Mouse (Mus musculus) activated CD4-positive, CD25-positive, alpha-beta regulatory T cell, adult 4 months (primary cell): ENCODE measurements around the gene Hpcal4. TPM values are rescaled to one million over a fixed set of nuclear protein-coding genes. Genes with fewer than 3 reads are reported as not detected.

Source experiments
- ATAC-seq: one replicate; pipeline ENCODE4 v1.8.0; 2017
- polyA plus RNA-seq, 2 experiments: library from polyadenylated mRNA; unstranded; fragments of 100-300 nt; shearing (Covaris generic); gene quantifications; one replicate each; pipeline ENCODE4 v1.2.1; 2017

The Hpcal4 gene
- polyA plus RNA-seq, 2 experiments from 2014 or later, result not detected

DNA sequence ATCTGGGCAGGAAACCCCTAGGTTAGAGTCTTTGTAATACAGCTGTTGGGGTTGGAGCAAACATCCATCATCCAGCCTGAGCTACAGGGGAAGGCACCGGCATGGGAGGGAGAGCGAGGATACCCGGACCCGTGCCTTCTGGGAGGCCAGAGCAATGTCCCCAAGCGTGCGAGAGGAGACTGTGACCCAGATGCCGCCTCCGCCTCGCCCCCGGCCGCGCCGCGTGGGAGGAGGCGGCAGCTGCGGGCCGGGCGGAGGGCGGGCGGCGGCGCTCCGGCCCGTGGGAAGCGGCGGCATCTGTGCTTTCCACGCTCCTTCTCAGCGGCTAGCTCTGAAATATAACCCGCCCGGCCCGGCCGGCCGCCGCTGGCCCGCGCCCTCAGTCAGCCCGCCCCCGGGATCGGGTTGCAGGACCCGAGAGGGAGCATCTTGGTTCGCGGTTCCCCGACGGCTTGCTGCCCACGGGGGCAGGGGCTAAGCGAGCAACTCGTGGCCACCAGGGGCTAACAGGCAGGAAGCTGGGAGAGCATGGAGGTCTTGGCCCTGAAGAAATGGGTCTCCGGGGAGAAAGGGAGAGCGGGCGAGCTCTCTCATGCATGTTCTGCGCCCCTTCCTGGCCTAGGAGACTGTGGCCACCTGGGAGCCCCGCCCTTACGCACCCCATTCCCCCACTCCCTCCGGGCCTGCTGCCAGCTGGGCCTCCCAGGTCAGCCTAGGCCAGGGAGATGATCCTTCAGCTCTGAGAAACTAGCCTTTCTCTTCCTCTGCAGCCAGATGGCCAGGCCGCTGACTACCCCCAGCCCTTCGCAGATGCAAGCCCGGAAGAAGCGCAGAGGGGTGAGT is 56.6 kb downstream of the Hpcal4 start:
- no peak for ATAC-seq

Other genes starting within 250 kb of the Hpcal4 start
- 1 to 10 TPM; 1.3 to 1.6 TPM for gene Mfsd2a, start 222.0 kb upstream of the Hpcal4 start, polyA plus RNA-seq
- gene Mycl, start 187.6 kb upstream of the Hpcal4 start, polyA plus RNA-seq, result not detected
- 10 to 100 TPM; 16.5 to 17.2 TPM for gene Trit1, start 166.6 kb upstream of the Hpcal4 start, polyA plus RNA-seq
- gene Bmp8b, start 78.1 kb upstream of the Hpcal4 start, polyA plus RNA-seq, result under 1 TPM in 1 of 2 experiments, not detected in 1; 0.20 TPM
- gene Oxct2b, start 67.0 kb upstream of the Hpcal4 start, polyA plus RNA-seq, result not detected
- gene Ppie, start 43.3 kb upstream of the Hpcal4 start, polyA plus RNA-seq, result 10 to 100 TPM; 53.6 to 68.7 TPM
- not detected for gene Nt5c1a, start 18.3 kb downstream of the Hpcal4 start, polyA plus RNA-seq
- not detected for gene Heyl, start 50.3 kb downstream of the Hpcal4 start, polyA plus RNA-seq
- 10 to 100 TPM; 15.3 to 22.6 TPM for gene Pabpc4, start 79.1 kb downstream of the Hpcal4 start, polyA plus RNA-seq
- not detected for gene Oxct2a, start 140.4 kb downstream of the Hpcal4 start, polyA plus RNA-seq
- not detected for gene Bmp8a, start 160.0 kb downstream of the Hpcal4 start, polyA plus RNA-seq